Mouse (Mus musculus): ENCODE measurements around the gene Atp2b1. TPM values are rescaled to one million over a fixed set of nuclear protein-coding genes. Genes with fewer than 3 reads are reported as not detected.

Gene Atp2b1
- 20.3 TPM for polyA plus RNA-seq (2014; fragmentation: Illumina TruSeq; extraction: RNeasy Lipid Tissue Mini Kit (QIAGEN cat#74804); ENCODE audit: low read depth, low replicate concordance)

GRCm38 (mm10) chr10:98913961-98914809 is at the start of gene Atp2b1:
Atp2b1 (plus strand) TSS chr10:98914406.

Other genes starting within 250 kb of the Atp2b1 start
- gene Poc1b, start 192.6 kb downstream of the Atp2b1 start, polyA plus RNA-seq (2014; fragmentation: Illumina TruSeq; extraction: RNeasy Lipid Tissue Mini Kit (QIAGEN cat#74804); ENCODE audit: low read depth, low replicate concordance) = 71.1 TPM
- gene Galnt4, start 193.8 kb downstream of the Atp2b1 start, polyA plus RNA-seq (2014; fragmentation: Illumina TruSeq; extraction: RNeasy Lipid Tissue Mini Kit (QIAGEN cat#74804); ENCODE audit: low read depth, low replicate concordance) = 1.6 TPM
- gene Phxr2, start 211.9 kb downstream of the Atp2b1 start, polyA plus RNA-seq (2014; fragmentation: Illumina TruSeq; extraction: RNeasy Lipid Tissue Mini Kit (QIAGEN cat#74804); ENCODE audit: low read depth, low replicate concordance) = not detected